Mouse (Mus musculus): ENCODE data around the gene Vmn2r31.
"Not testable (repeated sequence)": the region's sequence is repeated elsewhere in the genome, so short reads cannot be mapped to it uniquely, and the experiment has no call there.

GRCm38 (mm10) chr7:7399603-7400002, at the start of gene Vmn2r31:
- not testable (repeated sequence) for TF ChIP-seq ZNF384 (IDR thresholded peaks at IDR 0.05; ENCODE audit: low read depth, low read length); HCFC1 (IDR thresholded peaks at IDR 0.05; ENCODE audit: borderline replicate concordance, insufficient read depth, low read length); ZC3H11A (IDR thresholded peaks at IDR 0.05; ENCODE audit: borderline replicate concordance, low read depth, low read length); CHD2 (IDR thresholded peaks at IDR 0.05; ENCODE audit: low read depth, low read length); MAFK (IDR thresholded peaks at IDR 0.05; ENCODE audit: insufficient read depth, low read depth, low read length)
